Mouse (Mus musculus) megakaryocyte progenitor cell, adult 5-6 weeks (primary cell): ENCODE results near the gene Akap8l. TPM values are rescaled to one million over a fixed set of nuclear protein-coding genes. Genes with fewer than 3 reads are reported as not detected.

Experiments used
- total RNA-seq, 2 experiments: library from RNA; stranded (forward) in 1 of 2; stranded (reverse) in 1 of 2; fragments of 157-497, 149-512 nt in 1 of 2; fragments of 200-1000 nt in 1 of 2; gene quantifications; 2 replicates each; pipeline versions ENCODE4 v1.2.3 to v1.2.4; 2015 to 2017

Akap8l gene
- total RNA-seq, 2 experiments from 2014 or later = 53.2 to 55.8 TPM

Other genes with a start within 250 kb of the Akap8l start
- 0.02 TPM in 1 of 2 replicates, not detected in the other for gene Notch3, start 183.8 kb downstream of the Akap8l start, total RNA-seq (2015)
- not detected in 2 replicates for gene Notch3, start 183.8 kb downstream of the Akap8l start, total RNA-seq (2017)
- 0.20 TPM in 1 of 2 replicates, not detected in the other for gene Ephx3, start 161.1 kb downstream of the Akap8l start, total RNA-seq (2015)
- gene Ephx3, start 161.1 kb downstream of the Akap8l start, total RNA-seq (2017) = not detected in 2 replicates
- gene Brd4, start 65.9 kb downstream of the Akap8l start, total RNA-seq (2015) = 99.3 and 115 TPM in 2 replicates
- 10.5 and 16.2 TPM in 2 replicates for gene Brd4, start 65.9 kb downstream of the Akap8l start, total RNA-seq (2017)
- 64.1 and 76.7 TPM in 2 replicates for gene Akap8, start 29.4 kb downstream of the Akap8l start, total RNA-seq (2015)
- gene Akap8, start 29.4 kb downstream of the Akap8l start, total RNA-seq (2017) = 116 and 161 TPM in 2 replicates
- 31.1 and 35.7 TPM in 2 replicates for gene Wiz, start 38.8 kb upstream of the Akap8l start, total RNA-seq (2015)
- gene Wiz, start 38.8 kb upstream of the Akap8l start, total RNA-seq (2017) = 4.0 and 5.1 TPM in 2 replicates
- gene Rasal3, start 53.0 kb upstream of the Akap8l start, total RNA-seq (2015) = 48.0 and 53.2 TPM in 2 replicates
- 21.5 and 26.3 TPM in 2 replicates for gene Rasal3, start 53.0 kb upstream of the Akap8l start, total RNA-seq (2017)
- 0.59 and 2.5 TPM in 2 replicates for gene Pglyrp2, start 73.6 kb upstream of the Akap8l start, total RNA-seq (2015)
- 0.75 and 2.2 TPM in 2 replicates for gene Pglyrp2, start 73.6 kb upstream of the Akap8l start, total RNA-seq (2017)
- 0.17 TPM in 1 of 2 replicates, not detected in the other for gene Cyp4f39, start 102.1 kb upstream of the Akap8l start, total RNA-seq (2015)
- 0.42 and 0.81 TPM in 2 replicates for gene Cyp4f39, start 102.1 kb upstream of the Akap8l start, total RNA-seq (2017)
- 0.32 and 1.2 TPM in 2 replicates for gene Cyp4f17, start 155.4 kb upstream of the Akap8l start, total RNA-seq (2015)
- gene Cyp4f17, start 155.4 kb upstream of the Akap8l start, total RNA-seq (2017) = 0.29 and 1.5 TPM in 2 replicates
- 11.1 and 11.6 TPM in 2 replicates for gene Cyp4f16, start 186.0 kb upstream of the Akap8l start, total RNA-seq (2015)
- gene Cyp4f16, start 186.0 kb upstream of the Akap8l start, total RNA-seq (2017) = 11.2 and 13.7 TPM in 2 replicates